Mouse (Mus musculus) MN1 (cell line): Measurements from ENCODE around the gene Gm20683.
"Not testable (repeated sequence)": the region's sequence is repeated elsewhere in the genome, so short reads cannot be mapped to it uniquely, and the experiment has no call there.

Experiments
- DNase-seq: peaks from one replicate; pipeline ENCODE4 v3.0.0-alpha.2; 2016; ENCODE audit warnings: low spot score

The Gm20683 gene

GRCm38 (mm10) chr17:25874148-25874720 is 32.7 kb upstream of the Gm20683 start:
- no peak for DNase-seq

GRCm38 (mm10) chr17:25873405-25874147 is 32.0 kb upstream of the Gm20683 start:
- DNase-seq: no peak

GRCm38 (mm10) chr17:25872676-25873075 is 31.1 kb upstream of the Gm20683 start:
- DNase-seq: no peak

- not testable (repeated sequence) for DNase-seq
Observed at GRCm38 (mm10) chr17:25871566-25871965, 30.0 kb upstream of the Gm20683 start.

- no peak for DNase-seq
Observed at GRCm38 (mm10) chr17:25869954-25870353, 28.4 kb upstream of the Gm20683 start.

- DNase-seq: no peak
Observed at GRCm38 (mm10) chr17:25869498-25869897, 27.9 kb upstream of the Gm20683 start.

GRCm38 (mm10) chr17:25868601-25869191 is 27.1 kb upstream of the Gm20683 start, which contains the start of gene Mcrip2:
Gene Mcrip2 (minus strand): TSS chr17:25868764.
- DNase-seq: peak; percentile 77

- peak; percentile 45 for DNase-seq
Observed at GRCm38 (mm10) chr17:25867836-25868600, 26.5 kb upstream of the Gm20683 start.

GRCm38 (mm10) chr17:25867509-25867835 is 25.9 kb upstream of the Gm20683 start:
- DNase-seq: no peak

- no peak for DNase-seq
Observed at GRCm38 (mm10) chr17:25866172-25866571, 24.6 kb upstream of the Gm20683 start.

- no peak for DNase-seq
Observed at GRCm38 (mm10) chr17:25865288-25865687, 23.7 kb upstream of the Gm20683 start.

GRCm38 (mm10) chr17:25864311-25864710 is 22.7 kb upstream of the Gm20683 start:
- no peak for DNase-seq

- no peak for DNase-seq
Observed at GRCm38 (mm10) chr17:25863681-25864080, 22.1 kb upstream of the Gm20683 start.

GRCm38 (mm10) chr17:25861704-25862612 is 20.4 kb upstream of the Gm20683 start:
- no peak for DNase-seq

- DNase-seq: peak; percentile 91
Observed at GRCm38 (mm10) chr17:25860832-25861703, 19.5 kb upstream of the Gm20683 start, which contains the start of gene Wdr90. Gene Wdr90 (minus strand): TSS chr17:25861501.

- DNase-seq: no peak
Observed at GRCm38 (mm10) chr17:25860229-25860628, 18.7 kb upstream of the Gm20683 start.

- DNase-seq: peak; percentile 87
Observed at GRCm38 (mm10) chr17:25844396-25844901, 2.9 kb upstream of the Gm20683 start, which contains the start of gene Rhot2. Gene Rhot2 (minus strand): TSS chr17:25844851.

GRCm38 (mm10) chr17:25843636-25844395 is 2.3 kb upstream of the Gm20683 start:
- peak; percentile 26 for DNase-seq

GRCm38 (mm10) chr17:25843122-25843521 is 1.6 kb upstream of the Gm20683 start:
- DNase-seq: no peak
